Mouse (Mus musculus): Measurements from ENCODE around the gene Rims4. TPM values are rescaled to one million over a fixed set of nuclear protein-coding genes. Genes with fewer than 3 reads are reported as not detected.

The Rims4 gene
- polyA plus RNA-seq, 1 experiment from 2014 or later, result 0.25 TPM

- Histone ChIP-seq H3K27ac (no peak overlapping the region), H3K36me3 (no peaks in the 10 kb centered on the region), H3K27me3 (peaks cover 10% of the 10 kb centered on the region), H3K4me1 (peaks cover 8% of the 10 kb centered on the region), H3K9me3 (no peaks in the 10 kb centered on the region), H3K4me2 (replicated peaks) (no peak overlapping the region), H3K9ac (no peak overlapping the region), H3K4me3 (no peak overlapping the region)
- ATAC-seq (ENCODE audit: low FRiP score, low read depth), result no peak
- 42% methylated on average over 7 of the region's 7 CpGs for WGBS
These were observed 10.1 kb upstream of the Rims4 start for GRCm38 (mm10) chr2:163928464-163929200.

- Histone ChIP-seq H3K4me2 (replicated peaks) (no peak overlapping the region), H3K27ac (no peak overlapping the region), H3K9me3 (no peaks in the 10 kb centered on the region), H3K36me3 (no peaks in the 10 kb centered on the region), H3K9ac (no peak overlapping the region), H3K27me3 (peaks cover 43% of the 10 kb centered on the region), H3K4me1 (peaks cover 8% of the 10 kb centered on the region), H3K4me3 (no peak overlapping the region)
- ATAC-seq (ENCODE audit: low FRiP score, low read depth), result no peak
- 94% methylated on average over 10 of the region's 10 CpGs for WGBS
These were observed 6.6 kb upstream of the Rims4 start for GRCm38 (mm10) chr2:163925044-163925443.

- no peak overlapping the region for H3K9ac ChIP-seq
- WGBS, result 69% methylated on average over 3 of the region's 3 CpGs
- H3K9me3 ChIP-seq, result no peaks in the 10 kb centered on the region
- H3K27me3 ChIP-seq, result peaks cover 47% of the 10 kb centered on the region
- H3K4me2 ChIP-seq (replicated peaks), result no peak overlapping the region
- no peak for ATAC-seq (ENCODE audit: low FRiP score, low read depth)
- H3K4me3 ChIP-seq, result no peak overlapping the region
- no peak overlapping the region for H3K27ac ChIP-seq
- peaks cover 8% of the 10 kb centered on the region for H3K4me1 ChIP-seq
- no peaks in the 10 kb centered on the region for H3K36me3 ChIP-seq
These were observed 6.0 kb upstream of the Rims4 start for GRCm38 (mm10) chr2:163924531-163924930.

GRCm38 (mm10) chr2:163923113-163923512 is 4.6 kb upstream of the Rims4 start:
- 59% methylated on average over 9 of the region's 9 CpGs for WGBS

GRCm38 (mm10) chr2:163919581-163919980 is 1.1 kb upstream of the Rims4 start:
- H3K9ac ChIP-seq, result no peak overlapping the region
- WGBS, result 73% methylated on average over 3 of the region's 3 CpGs
- no peak overlapping the region for H3K4me2 ChIP-seq (replicated peaks)

More at GRCm38 (mm10) chr2:163923113-163923512, 4.6 kb upstream of the Rims4 start:
- no peaks in the 10 kb centered on the region for H3K9me3 ChIP-seq
- no peak for ATAC-seq (ENCODE audit: low FRiP score, low read depth)
- H3K27ac ChIP-seq, result no peak overlapping the region
- H3K9ac ChIP-seq, result no peak overlapping the region
- H3K27me3 ChIP-seq, result peaks cover 59% of the 10 kb centered on the region
- no peaks in the 10 kb centered on the region for H3K36me3 ChIP-seq
- H3K4me2 ChIP-seq (replicated peaks), result no peak overlapping the region
- H3K4me3 ChIP-seq, result no peak overlapping the region
- H3K4me1 ChIP-seq, result peaks cover 5% of the 10 kb centered on the region

GRCm38 (mm10) chr2:163916703-163917102 is 1.8 kb downstream of the Rims4 start:
- no peak overlapping the region for H3K27ac ChIP-seq
- H3K4me2 ChIP-seq (replicated peaks), result no peak overlapping the region
- no peak for ATAC-seq (ENCODE audit: low FRiP score, low read depth)
- H3K4me1 ChIP-seq, result peaks cover 15% of the 10 kb centered on the region
- H3K27me3 ChIP-seq, result peaks cover 98% of the 10 kb centered on the region
- H3K4me3 ChIP-seq, result no peak overlapping the region
- no peaks in the 10 kb centered on the region for H3K36me3 ChIP-seq
- 82% methylated on average over 7 of the region's 7 CpGs for WGBS
- H3K9me3 ChIP-seq, result no peaks in the 10 kb centered on the region
- H3K9ac ChIP-seq, result no peak overlapping the region

More at GRCm38 (mm10) chr2:163919581-163919980, 1.1 kb upstream of the Rims4 start:
- no peaks in the 10 kb centered on the region for H3K9me3 ChIP-seq
- peaks cover 94% of the 10 kb centered on the region for H3K27me3 ChIP-seq
- peaks cover 6% of the 10 kb centered on the region for H3K4me1 ChIP-seq
- no peak overlapping the region for H3K27ac ChIP-seq
- no peaks in the 10 kb centered on the region for H3K36me3 ChIP-seq
- H3K4me3 ChIP-seq, result peak overlapping the region; percentile 59; the same call in 1 of the 2 replicates
- no peak for ATAC-seq (ENCODE audit: low FRiP score, low read depth)

- Histone ChIP-seq H3K4me1 (peaks cover 15% of the 10 kb centered on the region), H3K9ac (no peak overlapping the region), H3K27me3 (peaks cover 91% of the 10 kb centered on the region), H3K4me2 (replicated peaks) (no peak overlapping the region), H3K27ac (no peak overlapping the region), H3K4me3 (no peak overlapping the region), H3K9me3 (no peaks in the 10 kb centered on the region), H3K36me3 (no peaks in the 10 kb centered on the region)
- 66% methylated on average over 9 of the region's 9 CpGs for WGBS
- no peak for ATAC-seq (ENCODE audit: low FRiP score, low read depth)
These were observed 3.1 kb downstream of the Rims4 start for GRCm38 (mm10) chr2:163915294-163915791.

GRCm38 (mm10) chr2:163914107-163914506 is 4.4 kb downstream of the Rims4 start:
- WGBS, result 4% methylated on average over 10 of the region's 10 CpGs
- H3K4me2 ChIP-seq (replicated peaks), result no peak overlapping the region
- peaks cover 15% of the 10 kb centered on the region for H3K4me1 ChIP-seq
- no peaks in the 10 kb centered on the region for H3K9me3 ChIP-seq
- no peaks in the 10 kb centered on the region for H3K36me3 ChIP-seq
- no peak overlapping the region for H3K9ac ChIP-seq
- H3K27ac ChIP-seq, result no peak overlapping the region
- no peak overlapping the region for H3K4me3 ChIP-seq
- ATAC-seq (ENCODE audit: low FRiP score, low read depth), result no peak
- H3K27me3 ChIP-seq, result peaks cover 86% of the 10 kb centered on the region

GRCm38 (mm10) chr2:163913704-163914103 is 4.8 kb downstream of the Rims4 start:
- no peak overlapping the region for H3K4me2 ChIP-seq (replicated peaks)
- no peak overlapping the region for H3K4me3 ChIP-seq
- H3K36me3 ChIP-seq, result no peaks in the 10 kb centered on the region
- no peak for ATAC-seq (ENCODE audit: low FRiP score, low read depth)
- 23% methylated on average over 7 of the region's 7 CpGs for WGBS
- H3K4me1 ChIP-seq, result peaks cover 15% of the 10 kb centered on the region
- no peaks in the 10 kb centered on the region for H3K9me3 ChIP-seq
- H3K9ac ChIP-seq, result no peak overlapping the region
- no peak overlapping the region for H3K27ac ChIP-seq
- peaks cover 84% of the 10 kb centered on the region for H3K27me3 ChIP-seq

- Histone ChIP-seq H3K4me3 (no peak overlapping the region), H3K9me3 (no peaks in the 10 kb centered on the region), H3K4me1 (peaks cover 9% of the 10 kb centered on the region), H3K9ac (no peak overlapping the region), H3K4me2 (replicated peaks) (no peak overlapping the region), H3K27ac (no peak overlapping the region), H3K36me3 (no peaks in the 10 kb centered on the region), H3K27me3 (peaks cover 68% of the 10 kb centered on the region)
- no peak for ATAC-seq (ENCODE audit: low FRiP score, low read depth)
- WGBS, result 68% methylated on average over 14 of the region's 14 CpGs
These were observed 6.5 kb downstream of the Rims4 start for GRCm38 (mm10) chr2:163911826-163912444.

GRCm38 (mm10) chr2:163909604-163910003 is 8.9 kb downstream of the Rims4 start:
- Histone ChIP-seq H3K27ac (no peak overlapping the region), H3K4me2 (replicated peaks) (no peak overlapping the region), H3K4me3 (no peak overlapping the region), H3K9ac (no peak overlapping the region), H3K36me3 (no peaks in the 10 kb centered on the region), H3K9me3 (no peaks in the 10 kb centered on the region), H3K4me1 (peaks cover 9% of the 10 kb centered on the region), H3K27me3 (peaks cover 55% of the 10 kb centered on the region)
- WGBS, result 79% methylated on average over 7 of the region's 7 CpGs
- ATAC-seq (ENCODE audit: low FRiP score, low read depth), result no peak

GRCm38 (mm10) chr2:163907131-163907530 is 11.4 kb downstream of the Rims4 start:
- Histone ChIP-seq H3K27ac (no peak overlapping the region), H3K27me3 (peaks cover 37% of the 10 kb centered on the region), H3K4me1 (0 out of 2 replicates have a peak, but pooled peaks cover 5% of the 10 kb centered on the region), H3K36me3 (no peaks in the 10 kb centered on the region), H3K9ac (no peak overlapping the region), H3K9me3 (no peaks in the 10 kb centered on the region), H3K4me3 (no peak overlapping the region), H3K4me2 (replicated peaks) (no peak overlapping the region)
- no peak for ATAC-seq (ENCODE audit: low FRiP score, low read depth)
- 35% methylated on average over 5 of the region's 5 CpGs for WGBS

Measured in limb, embryonic 13.5 days (tissue).